Mouse (Mus musculus) cerebellum, adult 2 months (tissue): ENCODE results near the gene Lrrc73.

Source experiments
- CTCF ChIP-seq: fragments of 200-500 bp; IDR thresholded peaks from 2 replicates; pipeline ENCODE4 v1.5.1; 2011; ENCODE audit warnings: low read depth, mild to moderate bottlenecking, control low read depth, low read length, moderate library complexity, borderline replicate concordance; ENCODE audit not compliant: insufficient read depth
- POLR2A ChIP-seq: fragments of 200-500 bp; IDR thresholded peaks from 2 replicates; pipeline ENCODE4 v1.6.1; 2011; ENCODE audit warnings: low read length, control low read depth, borderline replicate concordance; ENCODE audit not compliant: insufficient read depth

DNA sequence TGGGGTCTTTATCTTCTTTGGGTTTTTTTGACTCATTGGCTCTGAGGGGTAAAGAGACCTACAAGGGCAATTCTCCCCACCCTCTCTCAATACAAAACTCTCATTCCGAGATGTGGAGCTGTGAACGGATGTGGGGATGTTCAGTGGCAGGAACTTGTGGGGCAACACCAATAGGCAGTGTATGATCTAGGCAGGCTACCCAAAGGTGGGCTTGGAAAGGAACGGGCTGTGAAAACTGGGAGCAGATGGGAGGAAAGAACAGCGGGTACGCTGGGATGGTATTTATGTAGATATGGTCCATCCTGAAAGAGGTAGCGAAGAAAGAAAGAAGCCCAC, 43.7 kb downstream of the Lrrc73 start:
- TF ChIP-seq CTCF (no peak), POLR2A (no peak)
